21 mouse cellular contexts compared by ENCODE assay signal in genomic region chr2:31060271-31060670, GRCm38 (mm10).
A peak's percentile ranks its signal among the peaks of the same experiment; 100 is the strongest.
DNase-seq lines count a peak whose midpoint lies in the region; ATAC-seq and TF ChIP-seq lines count a peak whose summit lies in the region.
"Had no signal": no experiment of that assay in that cellular context is flagged by ENCODE, and none has a peak within 500 bp of the region (broad histone marks: within the 10 kb centered on the region; RNA-seq: fewer than 3 reads in every experiment).

No protein-coding gene starts in this region.

- H3K4me3 ChIP-seq in ES-Bruce4 (ENCODE audit: low read depth, low read length), result peak overlapping the region; percentile 74; the same call in 1 of the 2 replicates
- no peak overlapping the region for H3K4me3 ChIP-seq in forebrain, postnatal 0 days (ENCODE audit: low read depth, low read length)
- H3K4me3 ChIP-seq: forebrain, embryonic 10.5 days; gastrocnemius, adult 2 months; hindbrain, embryonic 10.5 days; limb, embryonic 13.5 days; lung, embryonic 15.5 days; midbrain, embryonic 12.5 days; neural tube, embryonic 12.5 days had no signal

- peak overlapping the region; percentile 47; the same call in 1 of the 2 replicates for H3K9ac ChIP-seq in ES-Bruce4 (ENCODE audit: low read depth, poor library complexity, severe bottlenecking)
- H3K9ac ChIP-seq in forebrain, postnatal 0 days, result no peak overlapping the region
- H3K9ac ChIP-seq: limb, embryonic 13.5 days; lung, embryonic 15.5 days; midbrain, embryonic 12.5 days; neural tube, embryonic 12.5 days had no signal

- peak overlapping the region; percentile 79 for H3K27ac ChIP-seq in ES-Bruce4 (ENCODE audit: insufficient read depth, low read length)
- no peak overlapping the region for H3K27ac ChIP-seq in forebrain, postnatal 0 days (ENCODE audit: low read depth, low read length)
- H3K27ac ChIP-seq: forebrain, embryonic 10.5 days; gastrocnemius, adult 2 months; hindbrain, embryonic 10.5 days; hindbrain, postnatal 0 days; limb, embryonic 13.5 days; lung, embryonic 15.5 days; midbrain, embryonic 12.5 days; neural tube, embryonic 12.5 days had no signal

- peak; percentile 76 for TF ChIP-seq EP300 in ES-Bruce4 (IDR thresholded peaks at IDR 0.05; ENCODE audit: insufficient read depth, low read depth, low read length)

- DNase-seq in spleen, postnatal 36 days (ENCODE audit: low spot score in 2 of 2), result peak; percentile 48 to 66
- no peak for DNase-seq in spleen, postnatal 14 days (ENCODE audit: low spot score in 2 of 2)
- DNase-seq in ZHBTc4 (ENCODE audit: low read depth, low spot score), result peak; percentile 93
- DNase-seq in splenic B cell, adult 2 months (ENCODE audit: low read depth, low spot score), result peak; percentile 80
- DNase-seq in lung, postnatal 14 days, result no peak
- no peak for DNase-seq in adrenal gland, adult 8-10 months
- DNase-seq in forebrain, postnatal 0 days, result no peak
- DNase-seq: cerebellum, adult 18-20 months; cerebellum, postnatal 36 days; gastrocnemius, adult 2 months; heart, adult 18-20 months; kidney, adult 11 months; right cerebral cortex, adult 18-20 months had no signal

- H3K36me3 ChIP-seq in ES-Bruce4 (ENCODE audit: control insufficient read depth, insufficient read depth, low read length, poor library complexity, severe bottlenecking), result peaks cover 13% of the 10 kb centered on the region
- peaks cover 13% of the 10 kb centered on the region for H3K36me3 ChIP-seq in splenic B cell, adult 2 months (ENCODE audit: control insufficient read depth, insufficient read depth, low read length, poor library complexity, severe bottlenecking)
- H3K36me3 ChIP-seq in forebrain, postnatal 0 days (ENCODE audit: insufficient read depth), result peaks cover 33% of the 10 kb centered on the region

- peaks cover 9% of the 10 kb centered on the region for H3K4me1 ChIP-seq in ES-Bruce4 (ENCODE audit: control insufficient read depth, insufficient read depth, low read length)
- H3K4me1 ChIP-seq in forebrain, postnatal 0 days (ENCODE audit: insufficient read depth), result no peaks in the 10 kb centered on the region
- H3K4me1 ChIP-seq: limb, embryonic 13.5 days; lung, embryonic 15.5 days; neural tube, embryonic 12.5 days had no signal

- no peak for ATAC-seq in forebrain, postnatal 0 days
- ATAC-seq: hindbrain, postnatal 0 days had no signal

- H3K27me3 ChIP-seq in ES-Bruce4 (ENCODE audit: control insufficient read depth, insufficient read depth, low read length, poor library complexity, severe bottlenecking), result no peaks in the 10 kb centered on the region
- no peaks in the 10 kb centered on the region for H3K27me3 ChIP-seq in splenic B cell, adult 2 months (ENCODE audit: control insufficient read depth, insufficient read depth, low read length, poor library complexity, severe bottlenecking)
- no peaks in the 10 kb centered on the region for H3K27me3 ChIP-seq in forebrain, postnatal 0 days (ENCODE audit: insufficient read depth, low read length)
- H3K27me3 ChIP-seq: limb, embryonic 13.5 days; lung, embryonic 15.5 days; midbrain, embryonic 12.5 days; neural tube, embryonic 12.5 days had no signal

- H3K4me2 ChIP-seq in forebrain, postnatal 0 days (ENCODE audit: low read depth), result no peak overlapping the region
- H3K4me2 ChIP-seq: limb, embryonic 13.5 days; lung, embryonic 15.5 days; midbrain, embryonic 12.5 days; neural tube, embryonic 12.5 days had no signal

- no peaks in the 10 kb centered on the region for H3K9me3 ChIP-seq in ES-Bruce4 (replicated peaks; ENCODE audit: control insufficient read depth, insufficient read depth, low read length, poor library complexity, severe bottlenecking)
- H3K9me3 ChIP-seq in forebrain, postnatal 0 days (ENCODE audit: low read length), result no peaks in the 10 kb centered on the region
- H3K9me3 ChIP-seq: forebrain, embryonic 10.5 days; limb, embryonic 13.5 days; lung, embryonic 15.5 days; neural tube, embryonic 12.5 days had no signal

- WGBS in forebrain, postnatal 0 days, result 93% methylated on average over 1 of the region's 1 CpGs

- TF ChIP-seq CTCF in ES-Bruce4 (IDR thresholded peaks at IDR 0.05; ENCODE audit: low read depth, low read length), result no peak
- TF ChIP-seq CTCF in forebrain, postnatal 0 days (IDR thresholded peaks at IDR 0.05; ENCODE audit: low read depth), result no peak

- peak; percentile 20 for TF ChIP-seq POLR2A in ES-Bruce4 (IDR thresholded peaks at IDR 0.05; ENCODE audit: insufficient read depth, low read length)

Comparison
In these comparisons a context has a peak if more than half of its experiments do, and no peak if none do; other contexts are left out.
1. DNase-seq: peak in spleen, postnatal 36 days (2 of 2), ZHBTc4 (single experiment) and splenic B cell, adult 2 months (single experiment); none in spleen, postnatal 14 days (0 of 2), lung, postnatal 14 days (single experiment), adrenal gland, adult 8-10 months (single experiment) and forebrain, postnatal 0 days (single experiment).